Mouse (Mus musculus) lung, adult 2 months (tissue): ENCODE results near the gene Pkd1l1.

ENCODE experiments used
- CTCF ChIP-seq: fragments of 200-500 bp; IDR thresholded peaks from 2 replicates; pipeline ENCODE4 v1.5.1; 2011; ENCODE audit warnings: mild to moderate bottlenecking, low read length, control low read depth; ENCODE audit not compliant: insufficient read depth
- POLR2A ChIP-seq: fragments of 200-500 bp; IDR thresholded peaks from 2 replicates; pipeline ENCODE4 v1.6.1; 2011; ENCODE audit warnings: low read depth, mild to moderate bottlenecking, control low read depth, low read length, borderline replicate concordance; ENCODE audit errors: extremely low read depth

GRCm38 (mm10) chr11:8972093-8972492 is 973 bp downstream of the Pkd1l1 start:
- TF ChIP-seq CTCF (no peak), POLR2A (no peak)
